Mouse (Mus musculus): ENCODE data around the gene Slc9a9. TPM values are rescaled to one million over a fixed set of nuclear protein-coding genes. Genes with fewer than 3 reads are reported as not detected.

Gene Slc9a9
- polyA plus RNA-seq, 1 experiment: 16.0 TPM

- TF ChIP-seq CTCF (IDR thresholded peaks at IDR 0.05; ENCODE audit: extremely low read depth, insufficient read depth, low read length) (no peak), POLR2A (IDR thresholded peaks at IDR 0.05; ENCODE audit: extremely low read depth, insufficient read depth, low read length) (no peak)
- no peak overlapping the region for H3K27ac ChIP-seq (ENCODE audit: insufficient read depth, low read length)
- no peak overlapping the region for H3K4me3 ChIP-seq (ENCODE audit: insufficient read depth, low read length)
- no peaks in the 10 kb centered on the region for H3K4me1 ChIP-seq (ENCODE audit: control insufficient read depth, insufficient read depth, low read length)
Measured at GRCm38 (mm10) chr9:95086109-95086821, 416.6 kb downstream of the Slc9a9 start.

GRCm38 (mm10) chr9:95088221-95088620 is 418.5 kb downstream of the Slc9a9 start:
- H3K4me1 ChIP-seq (ENCODE audit: control insufficient read depth, insufficient read depth, low read length): no peaks in the 10 kb centered on the region
- TF ChIP-seq CTCF (IDR thresholded peaks at IDR 0.05; ENCODE audit: extremely low read depth, insufficient read depth, low read length) (no peak), POLR2A (IDR thresholded peaks at IDR 0.05; ENCODE audit: extremely low read depth, insufficient read depth, low read length) (no peak)
- H3K4me3 ChIP-seq (ENCODE audit: insufficient read depth, low read length): no peak overlapping the region
- H3K27ac ChIP-seq (ENCODE audit: insufficient read depth, low read length): no peak overlapping the region

GRCm38 (mm10) chr9:95089050-95089449 is 419.3 kb downstream of the Slc9a9 start:
- Histone ChIP-seq H3K4me1 (ENCODE audit: control insufficient read depth, insufficient read depth, low read length) (no peaks in the 10 kb centered on the region), H3K27ac (ENCODE audit: insufficient read depth, low read length) (no peak overlapping the region), H3K4me3 (ENCODE audit: insufficient read depth, low read length) (no peak overlapping the region)
- TF ChIP-seq CTCF (IDR thresholded peaks at IDR 0.05; ENCODE audit: extremely low read depth, insufficient read depth, low read length): no peak
- TF ChIP-seq POLR2A (IDR thresholded peaks at IDR 0.05; ENCODE audit: extremely low read depth, insufficient read depth, low read length): no peak

GRCm38 (mm10) chr9:95096486-95096885 is 426.8 kb downstream of the Slc9a9 start:
- TF ChIP-seq POLR2A (IDR thresholded peaks at IDR 0.05; ENCODE audit: extremely low read depth, insufficient read depth, low read length) (no peak), CTCF (IDR thresholded peaks at IDR 0.05; ENCODE audit: extremely low read depth, insufficient read depth, low read length) (no peak)
- H3K4me3 ChIP-seq (ENCODE audit: insufficient read depth, low read length): no peak overlapping the region
- no peak overlapping the region for H3K27ac ChIP-seq (ENCODE audit: insufficient read depth, low read length)
- H3K4me1 ChIP-seq (ENCODE audit: control insufficient read depth, insufficient read depth, low read length): no peaks in the 10 kb centered on the region; the same call in 1 of the 2 replicates

GRCm38 (mm10) chr9:95105768-95106167 is 436.1 kb downstream of the Slc9a9 start:
- Histone ChIP-seq H3K4me1 (ENCODE audit: control insufficient read depth, insufficient read depth, low read length) (no peaks in the 10 kb centered on the region), H3K27ac (ENCODE audit: insufficient read depth, low read length) (no peak overlapping the region), H3K4me3 (ENCODE audit: insufficient read depth, low read length) (no peak overlapping the region)
- TF ChIP-seq POLR2A (IDR thresholded peaks at IDR 0.05; ENCODE audit: extremely low read depth, insufficient read depth, low read length): no peak
- no peak for TF ChIP-seq CTCF (IDR thresholded peaks at IDR 0.05; ENCODE audit: extremely low read depth, insufficient read depth, low read length)

GRCm38 (mm10) chr9:95109799-95110198 is 440.1 kb downstream of the Slc9a9 start:
- TF ChIP-seq CTCF (IDR thresholded peaks at IDR 0.05; ENCODE audit: extremely low read depth, insufficient read depth, low read length) (no peak), POLR2A (IDR thresholded peaks at IDR 0.05; ENCODE audit: extremely low read depth, insufficient read depth, low read length) (no peak)
- no peak overlapping the region for H3K27ac ChIP-seq (ENCODE audit: insufficient read depth, low read length)
- no peak overlapping the region for H3K4me3 ChIP-seq (ENCODE audit: insufficient read depth, low read length)
- no peaks in the 10 kb centered on the region for H3K4me1 ChIP-seq (ENCODE audit: control insufficient read depth, insufficient read depth, low read length)

- no peak for TF ChIP-seq CTCF (IDR thresholded peaks at IDR 0.05; ENCODE audit: extremely low read depth, insufficient read depth, low read length)
- Histone ChIP-seq H3K27ac (ENCODE audit: insufficient read depth, low read length) (no peak overlapping the region), H3K4me3 (ENCODE audit: insufficient read depth, low read length) (no peak overlapping the region), H3K4me1 (ENCODE audit: control insufficient read depth, insufficient read depth, low read length) (no peaks in the 10 kb centered on the region)
Measured at GRCm38 (mm10) chr9:95110768-95111167, 441.1 kb downstream of the Slc9a9 start.

- Histone ChIP-seq H3K4me1 (ENCODE audit: control insufficient read depth, insufficient read depth, low read length) (no peaks in the 10 kb centered on the region), H3K27ac (ENCODE audit: insufficient read depth, low read length) (no peak overlapping the region)
- TF ChIP-seq POLR2A (IDR thresholded peaks at IDR 0.05; ENCODE audit: extremely low read depth, insufficient read depth, low read length): no peak
- no peak for TF ChIP-seq CTCF (IDR thresholded peaks at IDR 0.05; ENCODE audit: extremely low read depth, insufficient read depth, low read length)
Measured at GRCm38 (mm10) chr9:95111732-95112131, 442.0 kb downstream of the Slc9a9 start.

GRCm38 (mm10) chr9:95113157-95114135 is 443.7 kb downstream of the Slc9a9 start:
- H3K4me1 ChIP-seq (ENCODE audit: control insufficient read depth, insufficient read depth, low read length): no peaks in the 10 kb centered on the region
- no peak overlapping the region for H3K4me3 ChIP-seq (ENCODE audit: insufficient read depth, low read length)
- H3K27ac ChIP-seq (ENCODE audit: insufficient read depth, low read length): no peak overlapping the region
- TF ChIP-seq CTCF (IDR thresholded peaks at IDR 0.05; ENCODE audit: extremely low read depth, insufficient read depth, low read length) (no peak), POLR2A (IDR thresholded peaks at IDR 0.05; ENCODE audit: extremely low read depth, insufficient read depth, low read length) (no peak)

More at GRCm38 (mm10) chr9:95111732-95112131, 442.0 kb downstream of the Slc9a9 start:
- H3K4me3 ChIP-seq (ENCODE audit: insufficient read depth, low read length): no peak overlapping the region
